Mouse (Mus musculus) embryo, embryonic 9.5 days (tissue): ENCODE measurements around the gene Ints11.
A peak's percentile ranks its signal among the peaks of the same experiment; 100 is the strongest.

Experiments used
- DNase-seq: peaks from one replicate; pipeline ENCODE4 v3.0.0-alpha.2; 2017; ENCODE audit errors: extremely low spot score

The Ints11 gene

GRCm38 (mm10) chr4:155892017-155892416 is 22.7 kb downstream of the Ints11 start:
- DNase-seq: peak; percentile 85

GRCm38 (mm10) chr4:155892438-155893211 is 23.3 kb downstream of the Ints11 start:
- DNase-seq: no peak

- DNase-seq: no peak
Measured at GRCm38 (mm10) chr4:155893212-155893690, 23.9 kb downstream of the Ints11 start.

DNA sequence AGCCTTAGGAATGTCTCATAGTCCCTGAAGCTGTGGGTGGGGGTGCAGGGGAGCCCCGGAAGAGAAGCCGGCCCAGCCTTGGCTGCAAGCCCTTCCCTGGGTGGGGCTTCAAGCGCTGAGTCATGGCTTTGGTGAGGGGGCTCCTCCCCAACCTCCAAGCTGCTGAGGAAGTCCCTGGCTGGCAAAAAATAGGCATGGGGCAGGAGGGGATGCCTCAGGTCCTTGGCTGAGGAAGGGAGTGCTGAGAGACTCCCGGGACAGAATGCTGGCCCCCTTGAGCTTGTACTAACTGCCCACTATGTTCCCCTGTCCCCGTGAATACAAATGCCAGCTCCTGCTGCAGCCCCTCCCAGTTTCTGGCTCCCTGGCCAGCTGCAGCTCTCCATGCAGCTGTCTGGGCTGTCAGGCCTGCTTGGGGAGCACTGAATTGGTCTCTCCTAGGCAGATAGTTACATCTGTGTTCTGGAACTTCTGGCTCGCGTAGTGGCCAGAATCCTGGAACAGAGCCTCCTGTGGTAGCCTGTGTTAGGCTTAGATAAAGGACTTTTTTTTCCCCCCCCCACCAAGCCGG is 25.1 kb downstream of the Ints11 start:
- DNase-seq: no peak

DNA sequence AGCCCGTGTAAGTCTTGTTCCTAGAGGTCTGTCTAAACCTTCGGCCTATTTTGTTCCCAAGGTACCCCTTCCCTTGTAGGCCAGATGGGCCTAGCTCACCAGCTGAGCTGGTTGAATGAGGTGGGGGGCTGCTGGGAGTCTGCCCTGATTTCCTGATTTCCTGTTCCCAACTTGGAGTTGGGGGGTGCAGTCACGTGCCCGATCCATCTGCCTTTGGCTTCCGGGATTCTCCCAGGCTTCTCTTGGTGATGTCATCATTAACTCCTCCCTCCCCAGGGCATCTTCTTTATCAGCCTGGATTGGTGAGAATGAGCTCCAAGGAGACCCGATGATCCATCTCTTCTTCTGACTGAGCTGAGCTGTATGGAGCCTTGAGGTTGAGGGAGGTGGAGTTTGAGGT is 25.9 kb downstream of the Ints11 start:
- DNase-seq: no peak

GRCm38 (mm10) chr4:155895826-155896225 is 26.5 kb downstream of the Ints11 start:
- no peak for DNase-seq

DNA sequence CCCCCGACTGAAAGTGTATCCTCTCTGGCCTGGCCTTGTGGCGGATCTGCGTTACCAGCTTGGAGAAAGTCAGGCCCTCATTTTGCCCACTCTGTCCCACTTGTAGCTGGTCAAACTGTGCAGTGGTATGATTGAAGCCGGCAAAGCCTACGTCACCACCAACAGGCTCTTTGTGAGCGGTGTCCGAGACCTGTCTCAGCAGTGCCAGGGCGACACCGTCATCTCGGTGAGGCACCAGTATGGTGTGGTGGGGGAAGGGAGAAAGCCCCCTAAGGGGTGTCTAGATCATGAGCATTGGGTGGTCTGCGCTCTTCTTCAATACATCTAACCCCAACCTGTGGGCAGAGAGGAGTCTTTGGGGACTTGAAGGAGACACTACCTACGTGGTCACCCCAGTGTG is 27.1 kb downstream of the Ints11 start:
- no peak for DNase-seq

DNA sequence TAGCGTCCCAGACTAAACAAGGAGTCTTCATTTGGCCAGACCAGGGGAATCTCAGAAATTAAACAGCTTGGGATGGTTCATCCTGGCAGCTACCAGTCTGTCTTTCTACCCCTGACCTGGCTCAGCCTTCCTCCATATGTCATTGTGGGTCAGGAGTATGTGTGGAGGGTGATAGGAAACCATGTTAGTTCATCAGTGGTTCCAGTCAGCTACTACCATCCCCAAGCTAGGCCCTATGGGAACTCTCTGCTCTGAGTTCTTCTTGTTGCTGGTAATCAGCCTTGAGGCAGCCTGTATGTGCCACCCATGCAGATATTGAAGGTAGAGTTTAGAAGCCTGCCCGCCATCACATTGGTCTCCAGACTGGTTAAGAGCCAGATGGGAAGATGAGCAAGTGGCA is 29.0 kb downstream of the Ints11 start:
- no peak for DNase-seq

DNA sequence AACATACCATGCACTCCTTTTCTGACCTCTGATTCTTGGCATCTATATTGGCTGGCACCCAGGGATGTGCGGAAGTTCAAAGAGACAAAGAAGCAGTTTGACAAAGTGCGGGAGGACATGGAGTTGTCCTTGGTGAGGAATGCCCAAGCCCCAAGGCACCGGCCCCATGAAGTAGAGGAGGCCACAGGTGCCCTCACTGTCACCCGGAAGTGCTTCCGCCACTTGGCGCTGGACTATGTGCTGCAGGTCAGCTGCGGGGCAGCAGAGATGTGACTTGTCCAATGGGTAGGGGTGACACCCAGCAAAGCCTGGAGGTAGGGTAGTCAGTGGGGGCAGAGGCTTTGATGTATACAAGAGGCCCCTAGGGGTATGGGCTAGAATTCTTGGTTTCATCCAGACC is 30.0 kb downstream of the Ints11 start:
- no peak for DNase-seq

DNA sequence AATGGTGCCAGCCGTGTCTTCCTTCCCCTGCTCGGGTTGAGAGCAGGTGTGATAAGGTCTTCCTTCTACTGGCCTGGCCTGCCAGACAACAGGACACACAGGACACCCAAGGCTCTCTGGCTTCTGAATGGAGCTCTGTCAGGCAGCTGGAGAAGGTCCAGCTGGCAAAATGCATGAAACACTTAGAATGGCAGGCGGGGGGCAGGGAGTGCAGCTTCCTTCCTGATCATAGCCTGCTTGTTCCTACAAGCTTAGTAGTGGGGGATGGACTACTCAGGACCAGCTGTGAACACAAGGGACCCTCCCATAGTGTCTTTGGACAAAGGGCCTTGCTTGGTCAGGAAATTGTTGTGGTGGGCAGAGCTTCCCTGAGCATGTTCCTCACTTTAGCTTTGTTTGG is 31.9 kb downstream of the Ints11 start:
- no peak for DNase-seq

DNA sequence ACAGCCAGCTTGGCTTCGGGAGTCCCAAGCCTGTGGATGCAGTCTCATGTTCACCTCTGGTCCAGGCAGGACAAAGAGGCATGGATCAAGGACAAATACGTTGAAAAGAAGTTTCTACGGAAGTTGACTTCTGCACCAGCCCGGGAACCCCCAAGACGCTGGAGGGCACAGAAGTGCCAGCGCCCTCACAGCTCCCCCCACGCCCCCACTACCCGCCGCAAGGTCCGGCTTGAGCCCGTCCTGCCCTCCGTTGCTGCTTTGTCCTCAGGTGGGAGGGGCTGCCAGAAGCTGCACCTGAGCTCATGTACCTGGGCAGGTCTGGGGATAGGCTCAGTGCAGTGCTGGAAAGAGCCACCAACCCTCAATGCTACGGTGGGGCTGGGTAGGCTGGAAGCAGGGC is 33.9 kb downstream of the Ints11 start:
- no peak for DNase-seq

DNA sequence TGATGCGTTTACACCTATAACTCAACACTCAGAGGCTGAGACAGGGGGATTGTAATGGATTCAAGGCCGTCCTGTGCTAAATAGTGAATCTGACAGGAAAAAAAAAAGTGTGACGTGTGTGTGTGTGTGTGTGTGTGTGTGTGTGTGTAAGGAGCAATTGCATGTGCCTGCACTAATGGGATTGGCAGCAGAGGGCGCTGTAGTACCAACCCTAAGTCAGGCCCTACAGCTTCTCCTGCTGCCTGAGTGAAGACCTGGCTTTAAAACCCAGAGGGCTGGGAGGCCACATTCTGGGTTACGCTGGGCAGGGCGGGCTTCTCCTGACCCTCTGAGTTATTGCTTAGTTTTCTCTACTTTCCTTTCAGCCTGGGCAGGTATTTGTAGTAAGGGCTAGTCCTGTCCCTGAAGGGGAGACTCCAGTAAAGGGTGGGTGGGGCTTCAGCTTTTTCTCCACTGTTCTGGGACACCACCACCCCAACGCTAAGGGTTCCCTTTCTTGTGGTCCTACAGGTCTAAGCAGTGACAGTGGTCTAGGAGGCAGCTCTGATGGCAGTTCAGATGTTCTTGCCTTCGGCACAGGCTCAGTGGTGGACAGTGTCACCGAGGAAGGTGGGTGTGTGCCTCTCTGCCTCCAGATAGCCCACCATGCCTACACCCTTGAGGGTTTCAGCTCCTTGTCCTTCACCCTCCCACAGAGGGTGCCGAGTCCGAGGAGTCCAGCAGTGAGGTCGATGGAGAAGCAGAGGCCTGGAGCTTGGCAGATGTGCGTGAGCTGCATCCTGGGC is 35.2 kb downstream of the Ints11 start:
- DNase-seq: no peak

DNA sequence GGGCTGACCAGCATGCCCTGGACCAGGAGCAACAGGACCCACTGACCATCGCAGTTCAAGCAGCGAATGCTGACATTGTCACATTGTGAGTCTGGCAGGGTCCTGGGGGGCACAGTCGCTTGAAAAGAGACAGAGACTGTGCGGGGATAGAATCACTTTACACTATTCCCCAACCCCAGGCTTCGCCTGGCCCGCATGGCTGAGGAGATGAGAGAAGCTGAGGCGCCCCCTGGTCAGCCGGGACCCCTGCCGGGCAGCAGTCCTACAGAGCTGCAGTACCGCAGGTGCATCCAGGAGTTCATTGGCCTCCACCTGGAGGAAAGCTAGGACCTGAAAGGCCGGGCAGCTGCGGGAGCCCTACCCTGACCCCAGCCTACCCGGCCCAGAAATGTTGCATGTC is 36.3 kb downstream of the Ints11 start:
- DNase-seq: no peak

DNA sequence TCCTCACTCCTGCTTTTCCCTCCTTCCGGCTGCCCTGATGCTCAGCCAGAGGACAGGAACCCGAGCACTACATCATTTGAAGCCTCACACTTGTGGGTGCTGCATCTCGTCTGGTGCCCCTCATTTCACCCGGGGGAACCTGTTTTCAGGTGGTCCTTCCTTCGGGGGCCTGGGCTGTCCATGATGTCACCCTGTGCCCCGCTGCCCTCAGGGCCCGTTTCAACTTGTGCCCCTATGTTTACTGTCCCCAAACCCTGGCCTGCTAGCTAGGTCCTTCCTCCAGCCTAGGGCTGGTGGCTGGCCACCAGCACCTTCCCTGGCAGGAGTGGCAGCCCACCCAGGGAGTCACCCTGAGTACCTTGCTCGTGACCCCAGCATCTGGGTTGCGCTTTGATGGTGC is 36.8 kb downstream of the Ints11 start:
- no peak for DNase-seq

DNA sequence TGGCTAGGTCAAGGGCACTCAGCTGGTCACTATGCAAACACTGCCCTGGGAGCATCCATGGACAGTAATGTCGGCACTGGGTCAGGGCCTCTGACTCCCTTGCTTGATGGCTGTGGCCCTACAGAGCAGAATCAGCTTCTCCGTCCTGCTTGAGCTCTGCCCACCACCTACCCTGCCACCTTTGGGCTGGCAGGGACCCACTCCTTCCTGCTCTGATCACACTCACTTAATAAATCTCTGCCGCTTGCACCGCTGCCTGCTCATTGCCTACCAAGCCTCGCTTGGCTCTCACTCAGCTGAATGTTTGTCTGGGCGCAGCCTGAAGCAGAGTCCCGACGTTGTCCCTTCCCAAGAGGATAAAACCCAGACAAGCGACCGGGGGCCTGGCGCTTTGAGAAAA is 37.7 kb downstream of the Ints11 start:
- DNase-seq: no peak

DNA sequence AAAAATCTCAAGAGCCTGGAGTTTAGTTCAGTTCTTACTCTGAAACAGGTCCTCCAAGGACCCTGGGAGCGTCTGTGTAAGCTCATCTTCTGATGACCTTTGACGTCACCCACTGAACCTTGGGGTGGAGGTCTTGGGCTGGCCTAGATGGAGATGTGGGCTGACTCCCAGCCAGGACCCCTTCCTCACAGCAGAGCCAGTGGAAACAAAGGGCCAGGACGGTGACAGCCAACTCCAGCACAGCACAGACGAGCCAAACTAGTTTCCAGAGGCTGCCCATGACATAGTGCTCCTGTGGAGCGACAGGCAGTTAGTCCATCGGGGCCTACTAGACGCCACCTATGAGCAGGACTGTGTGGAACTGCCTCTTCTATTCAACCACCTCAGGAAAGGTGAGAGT is 38.9 kb downstream of the Ints11 start:
- DNase-seq: no peak

- DNase-seq: no peak
Measured at GRCm38 (mm10) chr4:155908751-155909150, 39.4 kb downstream of the Ints11 start.

GRCm38 (mm10) chr4:155932031-155932430 is 62.7 kb downstream of the Ints11 start:
- no peak for DNase-seq
